Mouse (Mus musculus) limb, embryonic 15.5 days (tissue): ENCODE measurements around the gene Trappc3. TPM values are rescaled to one million over a fixed set of nuclear protein-coding genes. Genes with fewer than 3 reads are reported as not detected.
"Not testable (repeated sequence)": the region's sequence is repeated elsewhere in the genome, so short reads cannot be mapped to it uniquely, and the experiment has no call there.

ENCODE experiments used
- ATAC-seq: fragments of 200-750 bp; cut with Nextera tagmentation; 2 replicates; pipeline ENCODE4 v1.8.0; 2017; ENCODE audit warnings: low read depth, moderate TSS enrichment; ENCODE audit not compliant: insufficient number of reproducible peaks, low FRiP score, low TSS enrichment
- H3K27ac ChIP-seq: fragments of 300-500 bp; sonication (generic); 2 replicates; pipeline ENCODE4 v1.5.1; 2015; ENCODE audit warnings: moderate library complexity, mild to moderate bottlenecking, inconsistent platforms
- H3K27me3 ChIP-seq: fragments of 300-500 bp; sonication (generic); 2 replicates; pipeline ENCODE4 v1.6.1; 2015; ENCODE audit warnings: inconsistent platforms
- H3K36me3 ChIP-seq: fragments of 300-500 bp; sonication (generic); 2 replicates; pipeline ENCODE4 v1.6.1; 2015; ENCODE audit warnings: inconsistent platforms
- H3K4me1 ChIP-seq: fragments of 300-500 bp; sonication (generic); 2 replicates; pipeline ENCODE4 v1.6.1; 2015; ENCODE audit warnings: inconsistent platforms
- H3K4me2 ChIP-seq: fragments of 300-500 bp; sonication (generic); 2 replicates; pipeline ENCODE4 v1.6.1; 2015; ENCODE audit warnings: mild to moderate bottlenecking, inconsistent platforms
- H3K4me3 ChIP-seq: fragments of 300-500 bp; sonication (generic); 2 replicates; pipeline ENCODE4 v1.5.1; 2015; ENCODE audit warnings: mild to moderate bottlenecking, inconsistent platforms
- H3K9ac ChIP-seq: fragments of 300-500 bp; sonication (generic); 2 replicates; pipeline ENCODE4 v1.6.1; 2015; ENCODE audit warnings: inconsistent platforms
- H3K9me3 ChIP-seq: fragments of 300-500 bp; sonication (generic); 2 replicates; pipeline ENCODE4 v1.6.1; 2016; ENCODE audit warnings: inconsistent platforms
- WGBS: fragments of 180-500 bp; shearing (Covaris S2); methylation state at CpG from one replicate; pipeline ENCODE4 v1.1.7; 2015; 5-methylcytosine and 5-hydroxymethylcytosine counted together
- polyA plus RNA-seq: library from polyadenylated mRNA; unstranded; fragments of >200 nt; fragmentation: Nextera tagmentation; extraction: Ambion mirVana; gene quantifications from 2 replicates; pipeline ENCODE4 v1.2.1, GENCODE M21; 2015

Gene Trappc3
- polyA plus RNA-seq, result 120 and 128 TPM in 2 replicates

GRCm38 (mm10) chr4:126262119-126262807 is at the start of gene Trappc3:
TSS of gene Trappc3 (plus strand) at chr4:126262325.
- H3K27me3 ChIP-seq, result no peaks in the 10 kb centered on the region
- under 1% methylated on average over 46 of the region's 46 CpGs for WGBS
- H3K4me3 ChIP-seq, result peak within 1 kb of the TSS; percentile 73

GRCm38 (mm10) chr4:126217771-126218170 is 44.4 kb upstream of the Trappc3 start:
- WGBS, result 81% methylated on average over 6 of the region's 6 CpGs
- Histone ChIP-seq H3K27me3 (no peaks in the 10 kb centered on the region), H3K36me3 (no peaks in the 10 kb centered on the region), H3K9me3 (no peaks in the 10 kb centered on the region), H3K27ac (no peak overlapping the region), H3K4me2 (no peak overlapping the region), H3K4me3 (no peak overlapping the region), H3K9ac (no peak overlapping the region), H3K4me1 (no peaks in the 10 kb centered on the region)
- no peak for ATAC-seq

More at GRCm38 (mm10) chr4:126262119-126262807, at the start of gene Trappc3:
- H3K36me3 ChIP-seq, result peaks cover 10% of the 10 kb centered on the region; the same call in 1 of the 2 replicates
- H3K4me1 ChIP-seq, result peaks cover 53% of the 10 kb centered on the region
- peak; percentile 93 for ATAC-seq
- peak within 1 kb of the TSS; percentile 80 for H3K9ac ChIP-seq
- H3K4me2 ChIP-seq, result peak within 1 kb of the TSS; percentile 72
- no peaks in the 10 kb centered on the region for H3K9me3 ChIP-seq
- H3K27ac ChIP-seq, result peak within 1 kb of the TSS; percentile 92

- H3K36me3 ChIP-seq, H3K4me1 ChIP-seq, H3K4me3 ChIP-seq, H3K4me2 ChIP-seq, H3K27ac ChIP-seq, H3K9me3 ChIP-seq, H3K9ac ChIP-seq, ATAC-seq, H3K27me3 ChIP-seq: not testable (repeated sequence)
- WGBS, result 73% methylated on average over 3 of the region's 3 CpGs
These were observed 42.6 kb upstream of the Trappc3 start for GRCm38 (mm10) chr4:126219540-126219939.

- no peak overlapping the region for H3K9ac ChIP-seq
- no peak for ATAC-seq
- H3K4me1 ChIP-seq, result no peaks in the 10 kb centered on the region
- no peaks in the 10 kb centered on the region for H3K36me3 ChIP-seq
- H3K4me3 ChIP-seq, result no peak overlapping the region
- no peak overlapping the region for H3K27ac ChIP-seq
- H3K9me3 ChIP-seq, result no peaks in the 10 kb centered on the region
- WGBS, result 89% methylated on average over 10 of the region's 10 CpGs
- H3K27me3 ChIP-seq, result no peaks in the 10 kb centered on the region
- no peak overlapping the region for H3K4me2 ChIP-seq
These were observed 42.1 kb upstream of the Trappc3 start for GRCm38 (mm10) chr4:126220045-126220444.

GRCm38 (mm10) chr4:126222631-126223030 is 39.5 kb upstream of the Trappc3 start:
- Histone ChIP-seq H3K9ac (no peak overlapping the region), H3K9me3 (no peaks in the 10 kb centered on the region), H3K4me3 (no peak overlapping the region), H3K27ac (no peak overlapping the region), H3K4me2 (no peak overlapping the region), H3K4me1 (peaks cover 8% of the 10 kb centered on the region), H3K36me3 (no peaks in the 10 kb centered on the region), H3K27me3 (no peaks in the 10 kb centered on the region)
- WGBS, result 75% methylated on average over 11 of the region's 11 CpGs
- no peak for ATAC-seq

GRCm38 (mm10) chr4:126226640-126227039 is 35.5 kb upstream of the Trappc3 start:
- peaks cover 8% of the 10 kb centered on the region for H3K4me1 ChIP-seq
- H3K4me2 ChIP-seq, result no peak overlapping the region
- WGBS, result 49% methylated on average over 12 of the region's 12 CpGs
- H3K9ac ChIP-seq, result no peak overlapping the region
- no peak overlapping the region for H3K4me3 ChIP-seq
- no peaks in the 10 kb centered on the region for H3K27me3 ChIP-seq
- H3K36me3 ChIP-seq, result peaks cover 18% of the 10 kb centered on the region
- H3K9me3 ChIP-seq, result no peaks in the 10 kb centered on the region
- ATAC-seq, result no peak
- H3K27ac ChIP-seq, result no peak overlapping the region

GRCm38 (mm10) chr4:126227077-126227761 is 34.9 kb upstream of the Trappc3 start:
- H3K27ac ChIP-seq, result peak overlapping the region; percentile 67
- H3K27me3 ChIP-seq, result no peaks in the 10 kb centered on the region
- H3K36me3 ChIP-seq, result peaks cover 24% of the 10 kb centered on the region
- 6% methylated on average over 18 of the region's 18 CpGs for WGBS
- peak overlapping the region; percentile 62 for H3K4me2 ChIP-seq
- peak; percentile 75 for ATAC-seq
- peaks cover 8% of the 10 kb centered on the region for H3K4me1 ChIP-seq
- H3K9me3 ChIP-seq, result no peaks in the 10 kb centered on the region
- peak overlapping the region; percentile 31 for H3K4me3 ChIP-seq
- H3K9ac ChIP-seq, result 0 out of 2 replicates have a peak overlapping the region, but pooled peaks have one; percentile 10

GRCm38 (mm10) chr4:126228144-126228543 is 34.0 kb upstream of the Trappc3 start:
- H3K27ac ChIP-seq, result peak overlapping the region; percentile 67; the same call in 1 of the 2 replicates
- H3K4me3 ChIP-seq, result no peak overlapping the region

GRCm38 (mm10) chr4:126229900-126230299 is 32.2 kb upstream of the Trappc3 start:
- H3K4me3 ChIP-seq, result no peak overlapping the region
- H3K9me3 ChIP-seq, result no peaks in the 10 kb centered on the region
- no peak overlapping the region for H3K4me2 ChIP-seq
- H3K27ac ChIP-seq, result no peak overlapping the region
- no peak for ATAC-seq
- no peaks in the 10 kb centered on the region for H3K27me3 ChIP-seq
- H3K4me1 ChIP-seq, result peaks cover 10% of the 10 kb centered on the region
- peaks cover 50% of the 10 kb centered on the region for H3K36me3 ChIP-seq
- no peak overlapping the region for H3K9ac ChIP-seq
- WGBS, result 62% methylated on average over 7 of the region's 7 CpGs

More at GRCm38 (mm10) chr4:126228144-126228543, 34.0 kb upstream of the Trappc3 start:
- peaks cover 8% of the 10 kb centered on the region for H3K4me1 ChIP-seq
- peaks cover 33% of the 10 kb centered on the region for H3K36me3 ChIP-seq
- H3K27me3 ChIP-seq, result no peaks in the 10 kb centered on the region
- no peaks in the 10 kb centered on the region for H3K9me3 ChIP-seq
- ATAC-seq, result no peak
- H3K4me2 ChIP-seq, result no peak overlapping the region
- H3K9ac ChIP-seq, result no peak overlapping the region
- 30% methylated on average over 5 of the region's 5 CpGs for WGBS

GRCm38 (mm10) chr4:126233676-126234308 is 28.3 kb upstream of the Trappc3 start:
- ATAC-seq, result no peak
- Histone ChIP-seq H3K27ac (no peak overlapping the region), H3K27me3 (no peaks in the 10 kb centered on the region), H3K4me3 (no peak overlapping the region), H3K9ac (no peak overlapping the region), H3K36me3 (peaks cover 89% of the 10 kb centered on the region), H3K9me3 (no peaks in the 10 kb centered on the region), H3K4me2 (no peak overlapping the region), H3K4me1 (peaks cover 24% of the 10 kb centered on the region)
- WGBS, result 84% methylated on average over 29 of the region's 29 CpGs

- H3K9ac ChIP-seq, result no peak overlapping the region
- ATAC-seq, result no peak
- WGBS, result 86% methylated on average over 18 of the region's 18 CpGs
- peaks cover 25% of the 10 kb centered on the region for H3K4me1 ChIP-seq
- no peak overlapping the region for H3K27ac ChIP-seq
- H3K27me3 ChIP-seq, result no peaks in the 10 kb centered on the region
- no peak overlapping the region for H3K4me2 ChIP-seq
- H3K9me3 ChIP-seq, result no peaks in the 10 kb centered on the region
- H3K4me3 ChIP-seq, result no peak overlapping the region
- H3K36me3 ChIP-seq, result peaks cover 95% of the 10 kb centered on the region
These were observed 27.5 kb upstream of the Trappc3 start for GRCm38 (mm10) chr4:126234496-126235175.
